ENCODE assay signal across 18 mouse cellular contexts in the genomic region with DNA sequence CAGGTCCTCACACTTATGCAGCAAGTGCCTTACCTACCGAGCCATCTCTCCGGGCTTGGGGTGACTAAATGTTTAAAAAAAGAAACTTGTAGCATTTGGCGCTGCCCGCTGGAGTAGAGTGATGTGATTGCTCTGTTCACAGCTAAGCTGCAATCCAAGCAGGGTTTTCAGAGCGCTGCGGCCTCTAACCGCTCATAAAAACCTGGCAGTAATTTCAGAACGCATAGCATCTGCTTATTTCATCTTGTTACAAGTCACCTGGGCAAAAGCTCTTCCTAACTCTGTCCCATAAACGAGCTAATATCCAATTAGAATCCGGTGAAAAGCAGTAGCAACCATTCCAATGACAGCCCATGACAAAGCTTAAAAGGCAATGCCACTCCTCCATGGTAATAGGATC. TPM values are rescaled to one million over a fixed set of nuclear protein-coding genes. Genes with fewer than 3 reads are reported as not detected.
DNase-seq lines count a peak whose midpoint lies in the region; ATAC-seq and TF ChIP-seq lines count a peak whose summit lies in the region.
"Had no signal": no experiment of that assay in that cellular context is flagged by ENCODE, and none has a peak within 500 bp of the region (broad histone marks: within the 10 kb centered on the region; RNA-seq: fewer than 3 reads in every experiment).

No protein-coding gene starts in this region.

- no peak overlapping the region for H3K9ac ChIP-seq in hindbrain, embryonic 13.5 days
- no peak overlapping the region for H3K9ac ChIP-seq in hindbrain, embryonic 11.5 days (ENCODE audit: low read depth, low read length)
- H3K9ac ChIP-seq in midbrain, embryonic 16.5 days (ENCODE audit: low read depth, low read length), result no peak overlapping the region
- no peak overlapping the region for H3K9ac ChIP-seq in hindbrain, embryonic 16.5 days (ENCODE audit: low read depth, low read length)
- H3K9ac ChIP-seq: embryonic facial prominence, embryonic 12.5 days; forebrain, embryonic 15.5 days; heart, embryonic 12.5 days; intestine, embryonic 15.5 days had no signal

- H3K27me3 ChIP-seq in hindbrain, embryonic 13.5 days, result no peaks in the 10 kb centered on the region
- no peaks in the 10 kb centered on the region for H3K27me3 ChIP-seq in hindbrain, embryonic 11.5 days (ENCODE audit: control insufficient read depth, insufficient read depth, low read length)
- H3K27me3 ChIP-seq in midbrain, embryonic 10.5 days (ENCODE audit: low read depth, poor library complexity, severe bottlenecking), result peaks cover 13% of the 10 kb centered on the region
- no peaks in the 10 kb centered on the region for H3K27me3 ChIP-seq in midbrain, embryonic 16.5 days (ENCODE audit: control insufficient read depth, insufficient read depth, low read depth, low read length)
- no peaks in the 10 kb centered on the region for H3K27me3 ChIP-seq in hindbrain, embryonic 16.5 days (replicated peaks; ENCODE audit: control insufficient read depth, insufficient read depth, low read length)
- H3K27me3 ChIP-seq: forebrain, embryonic 15.5 days; intestine, embryonic 15.5 days had no signal

- no peak overlapping the region for H3K4me3 ChIP-seq in hindbrain, embryonic 13.5 days
- H3K4me3 ChIP-seq in hindbrain, embryonic 11.5 days (ENCODE audit: low read depth, low read length), result no peak overlapping the region
- no peak overlapping the region for H3K4me3 ChIP-seq in midbrain, embryonic 10.5 days
- H3K4me3 ChIP-seq in midbrain, embryonic 16.5 days (ENCODE audit: low read depth, low read length), result no peak overlapping the region
- no peak overlapping the region for H3K4me3 ChIP-seq in hindbrain, embryonic 16.5 days (ENCODE audit: low read length)
- H3K4me3 ChIP-seq: embryonic facial prominence, embryonic 12.5 days; forebrain, embryonic 15.5 days; gastrocnemius, adult 2 months; heart, embryonic 12.5 days; intestine, embryonic 15.5 days had no signal

- no peak for TF ChIP-seq CTCF in brain, embryonic 14.5 days (IDR thresholded peaks at IDR 0.05; ENCODE audit: borderline replicate concordance, extremely low read depth, insufficient read depth, insufficient read length)

- H3K4me2 ChIP-seq in hindbrain, embryonic 13.5 days, result no peak overlapping the region
- no peak overlapping the region for H3K4me2 ChIP-seq in hindbrain, embryonic 11.5 days (replicated peaks; ENCODE audit: low read depth, low read length)
- no peak overlapping the region for H3K4me2 ChIP-seq in midbrain, embryonic 16.5 days (ENCODE audit: low read length)
- no peak overlapping the region for H3K4me2 ChIP-seq in hindbrain, embryonic 16.5 days (ENCODE audit: low read length)
- H3K4me2 ChIP-seq: embryonic facial prominence, embryonic 12.5 days; forebrain, embryonic 15.5 days; heart, embryonic 12.5 days; intestine, embryonic 15.5 days had no signal

- WGBS in hindbrain, embryonic 13.5 days, result 77% methylated on average over 10 of the region's 10 CpGs
- WGBS in hindbrain, embryonic 11.5 days, result 92% methylated on average over 10 of the region's 10 CpGs
- WGBS in midbrain, embryonic 10.5 days, result 86% methylated on average over 10 of the region's 10 CpGs
- 65% methylated on average over 10 of the region's 10 CpGs for WGBS in midbrain, embryonic 16.5 days
- 65% methylated on average over 10 of the region's 10 CpGs for WGBS in hindbrain, embryonic 16.5 days

- DNase-seq in hindbrain, embryonic 11.5 days (ENCODE audit: low spot score), result no peak
- no peak for DNase-seq in midbrain, embryonic 10.5 days (ENCODE audit: low spot score)
- DNase-seq in brain, embryonic 14.5 days (ENCODE audit: low read depth), result peak; percentile 59
- no peak for DNase-seq in adrenal gland, postnatal 14 days
- no peak for DNase-seq in frontal cortex, postnatal 25 days (ENCODE audit: low spot score in 2 of 2)
- DNase-seq: adrenal gland, adult 8-10 months; cerebellum, adult 11-12 months; cerebellum, adult 9-10 months; cerebellum, postnatal 25 days; gastrocnemius, adult 2 months; gastrocnemius, postnatal 25 days had no signal

- no peak for ATAC-seq in hindbrain, embryonic 13.5 days (ENCODE audit: low FRiP score)
- ATAC-seq in hindbrain, embryonic 11.5 days (ENCODE audit: low FRiP score), result no peak
- ATAC-seq in midbrain, embryonic 16.5 days, result no peak
- 0 out of 2 replicates have a peak, but pooled peaks have one; percentile 51 for ATAC-seq in hindbrain, embryonic 16.5 days
- ATAC-seq: forebrain, embryonic 15.5 days; intestine, embryonic 15.5 days had no signal

- TF ChIP-seq POLR2A in brain, embryonic 14.5 days (IDR thresholded peaks at IDR 0.05; ENCODE audit: borderline replicate concordance, extremely low read depth, insufficient read depth, insufficient read length, poor library complexity, severe bottlenecking), result no peak

- H3K9me3 ChIP-seq in hindbrain, embryonic 13.5 days, result no peaks in the 10 kb centered on the region
- no peaks in the 10 kb centered on the region for H3K9me3 ChIP-seq in hindbrain, embryonic 11.5 days (ENCODE audit: control insufficient read depth, low read length)
- 0 out of 2 replicates have a peak, but pooled peaks cover 2% of the 10 kb centered on the region for H3K9me3 ChIP-seq in midbrain, embryonic 10.5 days (replicated peaks)
- H3K9me3 ChIP-seq in midbrain, embryonic 16.5 days (replicated peaks; ENCODE audit: control insufficient read depth, low read length, poor library complexity, severe bottlenecking), result no peaks in the 10 kb centered on the region
- no peaks in the 10 kb centered on the region for H3K9me3 ChIP-seq in hindbrain, embryonic 16.5 days (ENCODE audit: control insufficient read depth, low read length)
- H3K9me3 ChIP-seq: embryonic facial prominence, embryonic 12.5 days; forebrain, embryonic 15.5 days; intestine, embryonic 15.5 days had no signal

- H3K36me3 ChIP-seq in hindbrain, embryonic 13.5 days, result no peaks in the 10 kb centered on the region
- no peaks in the 10 kb centered on the region for H3K36me3 ChIP-seq in hindbrain, embryonic 11.5 days (ENCODE audit: control insufficient read depth, insufficient read depth, low read length)
- H3K36me3 ChIP-seq in midbrain, embryonic 10.5 days, result no peaks in the 10 kb centered on the region
- H3K36me3 ChIP-seq in midbrain, embryonic 16.5 days (ENCODE audit: control insufficient read depth, insufficient read depth, low read length), result no peaks in the 10 kb centered on the region
- no peaks in the 10 kb centered on the region for H3K36me3 ChIP-seq in hindbrain, embryonic 16.5 days (ENCODE audit: control insufficient read depth, insufficient read depth, low read length)
- H3K36me3 ChIP-seq: embryonic facial prominence, embryonic 12.5 days; forebrain, embryonic 15.5 days; heart, embryonic 12.5 days; intestine, embryonic 15.5 days had no signal

- peaks cover 16% of the 10 kb centered on the region for H3K4me1 ChIP-seq in hindbrain, embryonic 13.5 days (replicated peaks)
- H3K4me1 ChIP-seq in hindbrain, embryonic 11.5 days (replicated peaks; ENCODE audit: control insufficient read depth, insufficient read depth, low read length), result peaks cover 5% of the 10 kb centered on the region
- H3K4me1 ChIP-seq in midbrain, embryonic 10.5 days, result peaks cover 57% of the 10 kb centered on the region
- no peaks in the 10 kb centered on the region; the same call in 1 of the 2 replicates for H3K4me1 ChIP-seq in midbrain, embryonic 16.5 days (ENCODE audit: control insufficient read depth, insufficient read depth, low read length)
- no peaks in the 10 kb centered on the region; the same call in 1 of the 2 replicates for H3K4me1 ChIP-seq in hindbrain, embryonic 16.5 days (ENCODE audit: control insufficient read depth, insufficient read depth, low read depth, low read length)
- H3K4me1 ChIP-seq: heart, embryonic 12.5 days had no signal

- peak overlapping the region; percentile 18; the same call in 1 of the 2 replicates for H3K27ac ChIP-seq in hindbrain, embryonic 13.5 days
- no peak overlapping the region for H3K27ac ChIP-seq in hindbrain, embryonic 11.5 days (ENCODE audit: low read depth, low read length)
- 0 out of 2 replicates have a peak overlapping the region, but pooled peaks have one; percentile 38 for H3K27ac ChIP-seq in midbrain, embryonic 10.5 days (replicated peaks)
- H3K27ac ChIP-seq in midbrain, embryonic 16.5 days (ENCODE audit: low read length), result no peak overlapping the region
- no peak overlapping the region for H3K27ac ChIP-seq in hindbrain, embryonic 16.5 days (ENCODE audit: low read depth, low read length)
- H3K27ac ChIP-seq: embryonic facial prominence, embryonic 12.5 days; forebrain, embryonic 15.5 days; gastrocnemius, adult 2 months; intestine, embryonic 15.5 days had no signal

RNA-seq across cellular contexts. Expression of a gene that starts 21.8 kb away (rescaled TPM):
- polyA plus RNA-seq in hindbrain, embryonic 13.5 days (2015; fragmentation: Nextera tagmentation; extraction: Ambion mirVana), result 59.2 and 62.1 TPM in 2 replicates
- polyA plus RNA-seq in hindbrain, embryonic 11.5 days (2014; fragmentation: Nextera tagmentation; extraction: Ambion mirVana), result 34.8 and 45.9 TPM in 2 replicates
- 7.5 and 11.2 TPM in 2 replicates for polyA plus RNA-seq in midbrain, embryonic 10.5 days (2016; fragmentation: Nextera tagmentation; extraction: Ambion mirVana)
- 103 and 119 TPM in 2 replicates for polyA plus RNA-seq in midbrain, embryonic 16.5 days (2015; fragmentation: Nextera tagmentation; extraction: Ambion mirVana)
- 249 and 303 TPM in 2 replicates for polyA plus RNA-seq in brain, embryonic 14.5 days (2012; rRNA removed)
- polyA plus RNA-seq in hindbrain, embryonic 16.5 days (2015; fragmentation: Nextera tagmentation; extraction: Ambion mirVana), result 66.3 and 67.6 TPM in 2 replicates
- 15.0 and 19.0 TPM in 2 replicates for total RNA-seq in adrenal gland, postnatal 14 days (2021)

Comparison
In these comparisons a context has a peak if more than half of its experiments do, and no peak if none do; other contexts are left out.
1. H3K27ac ChIP-seq: peak in hindbrain, embryonic 13.5 days (single experiment) and midbrain, embryonic 10.5 days (single experiment); none in hindbrain, embryonic 11.5 days (single experiment), midbrain, embryonic 16.5 days (single experiment) and hindbrain, embryonic 16.5 days (single experiment).